Mouse (Mus musculus) embryonic fibroblast, embryonic 13.5 days (primary cell): Measurements from ENCODE around the gene Skint5. TPM values are rescaled to one million over a fixed set of nuclear protein-coding genes. Genes with fewer than 3 reads are reported as not detected.
"Not testable (repeated sequence)": the region's sequence is repeated elsewhere in the genome, so short reads cannot be mapped to it uniquely, and the experiment has no call there.

Source experiments
- H3K27ac ChIP-seq: 2 replicates; pipeline ENCODE4 v1.5.1; 2012; ENCODE audit warnings: low read length, control low read depth, inconsistent platforms; ENCODE audit not compliant: insufficient read depth
- H3K4me1 ChIP-seq: 2 replicates; pipeline ENCODE4 v1.6.1; 2011; ENCODE audit warnings: low read length; ENCODE audit not compliant: control insufficient read depth, insufficient read depth
- H3K4me3 ChIP-seq: 2 replicates; pipeline ENCODE4 v1.5.1; 2011; ENCODE audit warnings: mild to moderate bottlenecking, control low read depth, low read length; ENCODE audit not compliant: insufficient read depth
- CTCF ChIP-seq: IDR thresholded peaks from 2 replicates; pipeline ENCODE4 v1.5.1; 2011; ENCODE audit warnings: mild to moderate bottlenecking, control low read depth, low read length, moderate library complexity, borderline replicate concordance; ENCODE audit not compliant: insufficient read depth
- POLR2A ChIP-seq: IDR thresholded peaks from 2 replicates; pipeline ENCODE4 v1.6.1; 2011; ENCODE audit warnings: low read depth, mild to moderate bottlenecking, control low read depth, low read length, moderate library complexity
- polyA plus RNA-seq: library from polyadenylated mRNA; stranded (reverse); fragments of >200 nt; gene quantifications from 2 replicates; pipeline ENCODE4 v1.2.4, GENCODE M21; 2011; ENCODE audit warnings: low read depth; ENCODE audit not compliant: missing spikeins, insufficient read length

The Skint5 gene
- not detected in 2 replicates for polyA plus RNA-seq

DNA sequence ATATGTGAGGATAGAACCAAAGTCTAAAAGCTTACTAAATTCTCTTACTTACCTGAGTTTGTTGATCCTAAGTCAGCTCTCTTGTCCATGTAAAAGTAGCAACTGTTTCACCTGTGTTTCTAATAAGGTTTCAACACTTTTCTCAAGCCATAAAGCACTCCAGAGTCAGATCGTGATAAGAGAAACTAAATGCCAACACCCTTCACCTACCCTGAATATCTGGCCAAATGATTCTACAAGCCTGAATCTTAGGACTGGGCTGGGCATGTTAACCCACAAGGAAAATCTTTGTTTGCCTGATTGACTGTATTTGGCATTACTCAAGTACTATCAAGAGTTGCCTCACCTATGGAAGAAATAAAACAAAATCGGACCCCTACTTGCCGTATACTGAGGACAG, at the start of gene Skint5:
Gene Skint5 (minus strand): TSS at position 101 of the 400 bp plus-strand sequence.
- H3K4me3 ChIP-seq: no peak within 1 kb of the TSS

DNA sequence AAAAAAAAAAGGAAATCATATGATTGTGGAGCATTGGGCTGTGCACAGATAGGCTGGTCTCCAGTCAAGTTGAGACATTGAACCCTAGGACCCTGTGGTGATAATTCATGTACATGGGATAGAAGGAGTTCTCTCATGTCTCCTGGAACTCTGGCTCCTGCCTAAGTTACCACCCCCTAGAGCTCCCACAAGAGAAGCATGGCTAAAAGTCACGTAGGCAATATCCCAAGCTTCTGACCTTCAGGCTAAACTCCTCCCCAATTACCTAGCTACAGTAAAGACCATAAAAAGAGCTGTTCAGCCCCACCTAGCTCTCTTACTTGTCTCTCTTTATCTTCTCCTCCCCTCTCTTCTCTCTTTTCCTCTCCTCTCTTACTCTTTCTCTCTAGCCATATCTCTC, 42.0 kb downstream of the Skint5 start:
- no peaks in the 10 kb centered on the region for H3K4me1 ChIP-seq
- no peak overlapping the region for H3K27ac ChIP-seq
- no peak overlapping the region for H3K4me3 ChIP-seq
- TF ChIP-seq CTCF: no peak
- no peak for TF ChIP-seq POLR2A

More for the DNA sequence above, at the start of gene Skint5:
- H3K4me1 ChIP-seq: no peaks in the 10 kb centered on the region
- TF ChIP-seq POLR2A (no peak), CTCF (no peak)
- no peak within 1 kb of the TSS for H3K27ac ChIP-seq

DNA sequence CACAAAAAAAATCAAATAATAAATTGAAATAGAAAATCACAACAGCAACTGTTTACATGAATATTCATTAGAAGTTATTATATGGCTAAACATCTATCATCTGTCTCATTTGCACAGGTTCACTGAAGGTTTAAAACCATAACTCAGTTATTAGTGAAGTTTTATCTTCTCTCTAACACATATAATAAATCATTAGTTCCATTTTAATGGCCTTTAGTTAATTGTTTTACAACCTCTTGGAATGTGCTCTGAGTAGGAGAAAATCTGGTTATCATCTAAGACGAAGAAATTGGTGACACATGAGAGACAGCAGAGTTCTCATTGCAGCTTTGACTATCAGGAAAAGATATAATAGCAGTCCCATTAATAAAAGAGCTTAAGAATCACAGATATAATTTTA, 235.1 kb downstream of the Skint5 start:
- no peaks in the 10 kb centered on the region for H3K4me1 ChIP-seq
- no peak overlapping the region for H3K4me3 ChIP-seq
- no peak overlapping the region for H3K27ac ChIP-seq
- no peak for TF ChIP-seq CTCF
- no peak for TF ChIP-seq POLR2A

DNA sequence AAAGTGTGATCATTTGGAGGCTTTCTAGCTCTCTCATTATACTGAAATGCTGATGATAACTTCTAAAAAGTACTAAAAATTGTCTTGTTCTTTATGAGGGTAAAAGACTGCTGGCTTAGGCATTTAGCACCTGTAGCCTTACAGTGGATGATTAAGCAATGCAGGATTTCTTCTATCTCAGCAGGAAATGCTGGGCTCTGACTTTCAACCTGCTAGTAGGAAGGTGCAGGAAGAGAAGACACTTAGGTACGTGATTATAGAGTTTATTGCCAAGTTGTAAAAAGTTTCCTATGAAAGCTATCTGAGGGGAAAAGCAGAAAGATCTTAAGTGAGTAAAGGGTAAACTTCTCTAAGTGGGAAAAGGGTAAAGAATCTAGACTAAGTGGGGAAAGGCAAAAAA, 235.6 kb downstream of the Skint5 start:
- TF ChIP-seq POLR2A (no peak), CTCF (no peak)
- H3K4me1 ChIP-seq: no peaks in the 10 kb centered on the region
- no peak overlapping the region for H3K4me3 ChIP-seq
- no peak overlapping the region for H3K27ac ChIP-seq

DNA sequence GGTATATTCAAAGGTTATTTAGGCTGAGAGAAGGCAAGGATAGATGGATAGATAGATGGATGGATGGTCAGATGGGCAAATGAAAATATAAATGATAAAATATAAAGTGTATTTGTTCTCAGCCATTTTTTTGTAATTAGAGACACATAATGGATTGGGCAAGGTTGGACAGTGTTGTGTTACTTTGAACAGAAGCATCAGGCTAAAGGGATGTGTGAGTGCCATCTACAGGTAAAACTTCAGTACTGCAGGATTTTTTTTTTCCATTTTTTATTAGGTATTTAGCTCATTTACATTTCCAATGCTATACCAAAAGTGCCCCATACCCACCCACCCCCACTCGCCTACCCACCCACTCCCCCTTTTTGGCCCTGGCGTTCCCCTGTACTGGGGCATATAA, 551.1 kb downstream of the Skint5 start:
- not testable (repeated sequence) for H3K4me1 ChIP-seq, H3K27ac ChIP-seq, H3K4me3 ChIP-seq

Other genes starting within 250 kb of the Skint5 start
- gene Skint11, start 163.9 kb upstream of the Skint5 start, polyA plus RNA-seq: not detected in 2 replicates